Mouse (Mus musculus): Measurements from ENCODE around the gene Tssk6.

DNA sequence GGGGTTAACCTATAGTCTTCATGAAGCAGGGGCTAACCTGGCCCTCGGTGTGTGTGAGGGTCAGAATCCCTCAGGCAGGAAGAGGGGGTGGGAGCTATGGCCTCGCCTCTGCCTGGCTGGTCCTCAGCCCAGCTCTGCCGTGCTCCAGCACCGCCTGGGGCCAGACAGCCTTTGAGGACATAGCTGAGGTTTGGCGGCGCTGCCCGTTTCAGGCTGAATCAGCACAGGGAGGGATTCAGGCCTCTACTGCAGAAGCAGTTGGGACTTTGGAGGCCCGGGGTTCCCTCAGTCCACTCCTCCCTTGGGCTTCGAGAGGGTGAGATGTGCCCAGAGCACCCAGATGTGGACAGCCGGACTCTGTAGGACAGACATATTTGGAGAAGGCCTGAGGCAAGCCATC lies 25.9 kb upstream of the Tssk6 start:
- no peak for TF ChIP-seq GATA1 (IDR thresholded peaks at IDR 0.05; ENCODE audit: borderline replicate concordance, low read length)
- TF ChIP-seq FLI1 (IDR thresholded peaks at IDR 0.05; ENCODE audit: low read length): no peak

Measured in megakaryocyte, embryonic 14.5 days (primary cell).